Mouse (Mus musculus): ENCODE results near the gene Kif18a. TPM values are rescaled to one million over a fixed set of nuclear protein-coding genes. Genes with fewer than 3 reads are reported as not detected.

Kif18a gene
- 1 to 10 TPM in 2 of 4 experiments, under 1 TPM in 2; 0.72 to 1.6 (median 1.2) TPM for total RNA-seq (2022)

DNA sequence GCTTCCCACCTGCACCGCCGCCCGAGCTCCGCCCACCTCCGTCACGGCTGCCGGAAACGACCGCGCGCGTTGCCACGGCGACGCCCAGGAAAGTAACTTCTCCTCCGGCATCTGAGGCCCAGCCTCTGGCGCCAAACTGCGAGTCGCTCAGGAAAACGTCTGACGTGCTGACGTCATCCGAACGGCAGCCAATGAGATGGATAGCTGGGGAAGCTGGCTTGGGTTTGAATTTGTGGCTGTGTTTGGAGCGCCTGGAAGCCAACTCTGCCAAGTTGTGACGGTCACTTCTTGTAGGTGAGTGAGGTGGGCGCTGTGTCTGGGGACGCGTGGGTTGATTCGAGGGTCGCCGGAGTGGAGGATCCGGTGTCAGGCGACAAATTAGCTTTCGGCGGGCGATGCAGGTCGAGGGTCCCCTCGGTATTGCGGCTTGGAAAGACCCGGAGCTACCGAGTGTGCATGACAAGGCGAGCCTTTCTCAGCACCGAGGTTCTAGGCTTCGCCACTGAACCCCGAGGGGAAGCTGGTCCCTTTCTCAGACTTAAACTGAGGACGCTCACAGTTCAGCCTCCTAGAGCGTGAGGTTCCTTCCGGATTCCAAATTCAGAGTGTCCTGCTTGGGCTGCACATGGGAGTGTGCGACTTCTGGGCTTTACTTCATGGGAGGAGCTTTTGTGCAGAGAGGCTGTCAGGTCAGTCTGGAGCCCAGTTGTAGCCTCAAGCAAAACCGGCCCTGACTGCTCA lies at the start of gene Kif18a, which contains the start of gene Mettl15:
Gene Kif18a (plus strand): TSS at position 139 of the 741 bp plus-strand sequence.
Gene Mettl15 (minus strand): TSS at position 149 of the 741 bp plus-strand sequence.
- peak; percentile 83 to 96 for DNase-seq (ENCODE audit: low spot score in 2 of 2)

DNA sequence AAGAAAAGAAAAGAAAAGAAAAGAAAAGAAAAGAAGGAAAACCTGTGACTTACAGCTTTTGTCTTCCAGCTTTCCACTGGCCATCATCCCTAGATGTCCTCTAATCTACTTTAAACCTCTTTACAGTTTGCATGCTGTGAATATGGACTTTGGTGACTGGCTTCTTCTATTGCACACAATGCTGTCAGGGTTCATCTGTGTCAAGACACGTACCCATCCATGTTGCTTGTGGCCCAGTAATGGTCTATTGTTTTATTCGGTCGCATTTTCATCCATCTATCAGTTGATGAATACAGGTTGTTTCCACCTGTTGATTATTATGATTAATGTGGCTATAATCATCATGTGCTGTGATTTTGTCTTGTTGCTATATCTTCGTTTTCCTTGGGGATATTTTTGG lies 46.7 kb upstream of the Kif18a start:
- DNase-seq (ENCODE audit: low spot score in 2 of 2), result no peak

DNA sequence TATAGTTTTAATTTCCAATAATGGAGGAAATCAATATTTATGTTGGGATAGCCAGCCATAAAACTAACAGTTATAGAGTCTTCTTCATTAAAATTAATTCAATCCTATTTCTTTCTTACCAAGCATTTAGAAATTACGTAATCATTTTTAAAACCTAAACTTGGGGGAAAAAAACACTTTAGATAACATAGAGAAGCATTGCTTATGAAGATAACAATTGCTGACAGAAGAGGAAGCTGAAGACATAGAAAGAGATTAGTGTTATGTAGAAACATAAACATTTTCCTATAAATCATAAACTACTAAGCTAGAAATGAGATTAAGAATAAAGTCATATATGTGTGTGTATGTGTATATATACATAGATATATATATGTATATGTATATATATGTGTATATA lies 44.8 kb upstream of the Kif18a start:
- no peak for DNase-seq (ENCODE audit: low spot score in 2 of 2)

- no peak for DNase-seq (ENCODE audit: low spot score in 2 of 2)
Measured at GRCm38 (mm10) chr2:109241947-109242346, 38.6 kb upstream of the Kif18a start.

DNA sequence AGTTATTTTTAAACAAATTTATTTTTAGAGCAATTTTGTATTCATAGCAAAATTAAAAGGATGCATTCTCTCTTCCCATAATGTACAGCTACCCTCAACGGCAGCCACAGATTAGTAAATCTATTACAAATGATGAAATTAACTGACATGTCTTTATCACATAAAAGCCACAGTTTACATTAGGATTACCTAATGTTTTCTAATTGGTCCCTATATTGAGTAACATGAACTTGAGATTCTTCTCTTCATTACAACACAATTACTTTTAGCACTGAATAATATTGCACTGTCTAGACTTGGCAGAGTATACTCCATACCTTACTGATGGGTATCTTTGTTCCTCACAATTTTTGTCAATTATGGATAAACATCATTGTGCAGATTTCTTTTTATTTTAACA lies 17.8 kb upstream of the Kif18a start:
- DNase-seq (ENCODE audit: low spot score in 2 of 2), result no peak

GRCm38 (mm10) chr2:109273098-109273497 lies 7.4 kb upstream of the Kif18a start:
- DNase-seq (ENCODE audit: low spot score in 2 of 2), result no peak

GRCm38 (mm10) chr2:109277593-109277992 lies 2.9 kb upstream of the Kif18a start:
- DNase-seq (ENCODE audit: low spot score in 2 of 2), result no peak

DNA sequence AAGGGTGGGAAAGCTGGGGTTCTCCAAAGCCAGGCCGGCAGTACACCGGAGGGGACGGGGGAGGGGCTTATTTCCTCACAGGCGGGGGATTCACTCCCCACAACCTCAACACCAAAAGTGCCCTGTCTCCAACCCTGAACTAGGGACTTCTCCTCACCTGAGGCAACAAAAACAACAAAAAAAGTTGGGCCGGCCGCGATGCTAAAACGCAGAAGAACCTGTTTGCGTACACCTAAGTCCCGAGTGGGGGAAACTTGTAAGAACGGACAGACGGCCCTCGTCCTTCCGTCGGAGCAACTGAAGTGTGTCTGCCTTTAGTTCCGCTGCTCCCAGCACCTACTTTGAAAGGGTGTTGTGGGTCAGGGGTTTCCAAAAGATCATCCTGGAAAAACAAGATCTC lies 2.5 kb upstream of the Kif18a start:
- DNase-seq (ENCODE audit: low spot score in 2 of 2), result peak; percentile 9 to 13

DNA sequence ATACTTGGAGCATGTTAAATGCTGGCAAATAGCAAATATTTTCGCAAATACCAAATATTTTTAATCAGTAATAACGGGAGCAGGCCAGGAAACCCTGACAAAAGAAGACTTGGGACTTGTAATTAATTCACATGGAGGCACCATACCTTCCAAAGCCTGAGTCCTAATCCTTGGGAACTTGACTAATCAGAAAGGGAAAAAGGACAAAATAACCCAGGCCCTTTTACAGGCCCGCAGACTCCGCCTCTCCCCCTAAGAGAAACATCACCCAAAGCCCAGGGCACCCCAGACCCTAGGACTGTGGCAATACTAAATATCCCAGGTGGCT lies 302 bp upstream of the Kif18a start:
- DNase-seq (ENCODE audit: low spot score in 2 of 2), result no peak

DNA sequence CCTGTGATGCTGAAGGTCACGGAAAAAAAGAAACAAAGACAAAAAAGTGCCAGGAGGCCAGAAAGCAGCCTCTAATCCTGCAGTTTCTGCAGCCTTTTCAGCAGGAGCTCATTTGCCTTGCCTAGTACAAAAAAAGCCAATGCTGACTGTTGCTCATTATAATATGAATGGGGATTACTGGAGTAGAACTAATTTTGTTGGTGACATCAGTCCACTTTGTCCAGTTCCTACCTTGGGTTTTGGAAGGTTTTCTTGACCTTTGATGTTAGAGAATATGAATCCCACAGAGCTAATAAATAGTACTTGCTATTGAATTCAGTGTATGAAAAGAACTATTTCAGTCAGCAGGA lies 778 bp downstream of the Kif18a start:
- no peak for DNase-seq (ENCODE audit: low spot score in 2 of 2)

GRCm38 (mm10) chr2:109284121-109284520 lies 3.6 kb downstream of the Kif18a start:
- no peak for DNase-seq (ENCODE audit: low spot score in 2 of 2)

GRCm38 (mm10) chr2:109289327-109289726 lies 8.8 kb downstream of the Kif18a start:
- DNase-seq (ENCODE audit: low spot score in 2 of 2), result no peak

DNA sequence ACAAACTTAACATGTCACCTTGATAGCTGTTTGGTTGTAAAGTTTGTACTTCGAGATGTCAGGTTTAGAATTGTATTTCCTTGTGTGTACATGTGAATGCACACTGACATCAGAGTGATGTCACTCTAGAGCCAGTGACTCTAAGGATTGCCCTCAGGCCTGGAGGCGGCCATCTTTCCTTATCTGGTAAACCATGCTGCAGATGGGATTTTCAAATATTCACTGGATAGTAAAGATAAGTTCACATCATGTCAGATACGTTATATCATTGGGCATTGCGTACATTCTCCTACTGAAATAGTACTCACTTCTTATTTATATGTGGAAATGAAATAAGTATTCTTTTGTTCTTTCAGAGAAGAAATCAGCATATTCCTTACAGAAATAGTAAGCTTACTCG lies 15.7 kb downstream of the Kif18a start:
- no peak for DNase-seq (ENCODE audit: low spot score in 2 of 2)

GRCm38 (mm10) chr2:109298160-109298559 lies 17.6 kb downstream of the Kif18a start:
- no peak for DNase-seq (ENCODE audit: low spot score in 2 of 2)

DNA sequence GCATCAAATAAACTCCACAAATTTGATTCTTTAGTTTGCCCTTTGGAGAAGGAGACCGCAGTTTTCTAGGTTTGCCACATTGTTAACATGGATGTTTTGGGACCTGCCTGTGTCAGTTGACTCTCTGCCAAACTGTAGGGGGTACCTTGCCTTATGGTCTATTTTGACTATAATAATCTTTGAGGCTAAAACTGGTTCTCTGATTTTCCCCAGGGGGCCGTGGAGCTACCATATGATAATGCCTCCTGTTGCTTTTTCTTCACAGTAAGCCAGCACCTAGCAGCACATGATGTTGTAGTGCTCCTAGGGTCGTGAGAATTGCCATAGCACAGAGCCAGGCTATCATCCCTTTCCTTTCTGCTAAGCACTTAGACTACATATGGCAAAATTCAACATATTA lies 21.7 kb downstream of the Kif18a start:
- DNase-seq (ENCODE audit: low spot score in 2 of 2), result no peak

DNA sequence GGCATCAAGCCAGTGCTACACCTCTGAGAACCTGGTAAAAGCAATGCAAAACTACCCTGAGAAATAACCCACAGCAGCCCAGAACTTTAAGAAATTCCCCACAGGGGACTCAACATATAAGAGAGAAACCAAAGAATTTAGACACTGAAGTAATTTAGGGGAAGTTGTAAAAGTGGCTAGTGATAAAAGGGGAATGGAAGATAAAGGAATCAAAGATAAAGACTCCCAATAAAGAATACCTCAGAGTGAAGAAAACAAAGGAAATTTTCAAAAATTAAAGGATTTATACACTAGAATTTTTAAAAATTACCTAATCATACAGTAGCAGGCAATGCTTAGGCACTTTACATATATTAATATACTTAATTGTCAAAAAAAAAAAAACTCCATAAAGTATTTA lies 23.1 kb downstream of the Kif18a start:
- DNase-seq (ENCODE audit: low spot score in 2 of 2), result no peak

DNA sequence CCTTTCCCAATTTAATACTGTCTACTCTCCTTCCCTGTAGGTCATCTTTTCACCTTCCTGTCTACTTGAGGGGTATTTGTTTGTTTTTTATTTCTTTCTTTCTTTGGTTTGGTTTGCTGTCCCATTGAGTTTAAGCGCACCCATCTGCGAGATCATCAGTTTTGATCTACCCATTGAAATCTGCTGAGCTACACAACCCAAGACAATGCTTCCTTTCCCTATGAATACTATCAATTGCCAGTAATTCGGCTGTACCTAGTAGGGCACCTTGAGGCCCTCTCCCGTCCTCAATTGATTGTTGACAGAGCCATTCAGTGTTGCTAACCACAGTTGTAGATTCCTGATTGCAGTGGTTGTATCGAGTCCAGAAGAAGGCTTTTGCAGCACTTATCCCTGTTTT lies 30.8 kb downstream of the Kif18a start:
- no peak for DNase-seq (ENCODE audit: low spot score in 2 of 2)

DNA sequence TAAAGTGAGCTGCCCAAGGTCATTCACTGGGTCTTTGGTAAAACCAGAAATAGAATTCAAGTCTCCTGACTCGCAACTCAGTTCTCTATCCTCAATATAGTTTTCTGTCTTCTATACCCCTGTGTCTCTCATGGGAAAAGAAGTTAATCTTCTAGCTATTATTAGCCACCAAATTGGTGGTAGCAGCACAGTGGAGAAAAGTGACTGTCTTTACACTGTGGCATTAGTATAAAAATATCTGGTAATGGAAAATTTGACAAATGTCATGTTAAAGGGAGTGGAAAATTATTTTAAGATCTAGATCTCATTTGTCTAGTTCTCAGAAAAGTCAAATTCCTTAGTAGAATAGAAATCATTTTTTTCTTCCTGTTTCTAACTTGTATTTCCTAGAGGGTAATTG lies 51.3 kb downstream of the Kif18a start:
- DNase-seq (ENCODE audit: low spot score in 2 of 2), result no peak

- DNase-seq (ENCODE audit: low spot score in 2 of 2), result no peak
Measured at GRCm38 (mm10) chr2:109334237-109334636, 53.7 kb downstream of the Kif18a start.

- DNase-seq (ENCODE audit: low spot score in 2 of 2), result no peak
Measured at GRCm38 (mm10) chr2:109335765-109336164, 55.2 kb downstream of the Kif18a start.

GRCm38 (mm10) chr2:109345386-109345785 lies 64.8 kb downstream of the Kif18a start:
- no peak for DNase-seq (ENCODE audit: low spot score in 2 of 2)

GRCm38 (mm10) chr2:109348742-109349141 lies 68.2 kb downstream of the Kif18a start:
- DNase-seq (ENCODE audit: low spot score in 2 of 2), result no peak

- DNase-seq (ENCODE audit: low spot score in 2 of 2), result no peak
Measured at GRCm38 (mm10) chr2:109358456-109359141, 78.1 kb downstream of the Kif18a start.
